Mouse (Mus musculus) c-Kit-positive CD71-positive TER-119-positive erythroid progenitor cells, embryonic 14.5 days (primary cell): Measurements from ENCODE around the gene Ptcd2.
"Not testable (repeated sequence)": the region's sequence is repeated elsewhere in the genome, so short reads cannot be mapped to it uniquely, and the experiment has no call there.

Experiments used
- DNase-seq: peaks from one replicate; pipeline ENCODE4 v3.0.0-alpha.2; 2013; ENCODE audit warnings: low spot score

Gene Ptcd2

GRCm38 (mm10) chr13:99355861-99356260 lies 11.4 kb upstream of the Ptcd2 start:
- no peak for DNase-seq

DNA sequence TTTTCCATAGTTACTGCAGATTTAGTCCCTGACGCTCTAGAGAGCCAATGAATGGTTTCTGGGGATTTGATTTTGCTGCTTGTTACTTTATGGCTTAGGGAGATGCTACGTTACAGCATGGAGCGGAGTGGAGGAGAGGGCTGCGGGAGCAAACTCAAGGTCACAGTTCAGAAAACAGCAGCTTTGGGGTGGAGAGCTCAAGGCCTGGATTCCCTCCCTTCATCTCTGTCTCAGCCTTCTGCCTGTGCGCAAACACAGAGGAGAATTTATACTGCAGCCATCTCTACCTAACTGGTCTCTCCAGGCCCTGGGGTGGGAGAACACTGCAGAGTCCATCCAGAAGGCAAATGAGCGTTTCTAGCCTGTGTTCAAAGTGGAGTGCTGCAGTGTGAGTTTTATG lies 10.6 kb upstream of the Ptcd2 start:
- DNase-seq, result no peak

DNA sequence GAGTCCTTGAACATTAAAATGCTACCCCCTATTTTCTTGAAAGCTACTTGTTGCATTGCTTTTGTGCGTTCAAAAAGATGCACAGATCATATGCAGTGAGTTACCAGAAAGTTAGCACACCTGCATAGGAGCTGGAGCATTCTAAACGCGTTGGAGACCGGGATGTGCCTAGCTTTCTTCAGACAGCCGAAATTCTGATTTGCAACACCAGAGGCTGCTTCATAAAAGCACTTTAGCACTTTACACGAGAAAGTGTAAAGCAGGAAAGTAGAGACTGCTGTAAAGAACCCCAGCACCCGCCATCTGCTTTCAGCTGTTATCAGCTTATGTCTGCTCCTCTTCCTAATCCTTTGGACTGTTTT lies 9.0 kb upstream of the Ptcd2 start:
- DNase-seq, result no peak

DNA sequence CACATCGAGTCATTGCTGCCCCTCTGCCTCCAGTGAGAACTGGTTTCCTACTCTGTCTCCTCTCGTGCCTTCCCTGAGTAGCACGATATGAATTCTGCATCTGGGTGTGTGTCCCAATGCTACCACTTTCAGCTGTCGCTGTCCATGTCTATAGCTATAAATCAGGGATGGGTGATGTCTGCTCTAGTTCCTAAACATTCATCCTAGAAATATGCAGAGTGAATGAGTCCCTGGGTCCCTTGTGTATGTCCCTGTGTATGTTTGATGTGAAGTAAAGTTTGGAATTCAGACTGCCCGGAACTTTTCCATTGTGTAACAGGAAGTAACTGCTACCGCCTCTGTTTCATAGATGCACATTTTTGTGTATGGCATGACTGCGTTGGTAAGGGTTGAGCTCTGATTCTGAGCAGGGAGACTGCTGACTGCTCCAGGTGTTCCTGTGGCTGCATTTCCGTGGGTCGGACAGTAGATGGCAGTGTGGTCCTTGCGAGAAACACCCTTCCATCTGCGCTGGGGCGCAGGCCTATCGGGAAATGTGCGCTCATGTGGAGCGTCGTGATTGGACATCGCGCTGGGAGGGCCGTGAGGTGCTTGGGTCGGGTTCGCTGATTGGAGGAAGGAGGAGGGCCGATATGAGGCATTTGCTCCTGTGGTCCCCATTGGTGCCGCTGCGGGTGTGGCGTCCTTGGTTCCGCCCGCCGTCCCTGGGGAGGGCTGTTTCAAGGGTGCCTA lies 8.4 kb upstream of the Ptcd2 start:
- DNase-seq, result peak; percentile 96

GRCm38 (mm10) chr13:99351596-99351995 lies 7.1 kb upstream of the Ptcd2 start:
- DNase-seq, result no peak

DNA sequence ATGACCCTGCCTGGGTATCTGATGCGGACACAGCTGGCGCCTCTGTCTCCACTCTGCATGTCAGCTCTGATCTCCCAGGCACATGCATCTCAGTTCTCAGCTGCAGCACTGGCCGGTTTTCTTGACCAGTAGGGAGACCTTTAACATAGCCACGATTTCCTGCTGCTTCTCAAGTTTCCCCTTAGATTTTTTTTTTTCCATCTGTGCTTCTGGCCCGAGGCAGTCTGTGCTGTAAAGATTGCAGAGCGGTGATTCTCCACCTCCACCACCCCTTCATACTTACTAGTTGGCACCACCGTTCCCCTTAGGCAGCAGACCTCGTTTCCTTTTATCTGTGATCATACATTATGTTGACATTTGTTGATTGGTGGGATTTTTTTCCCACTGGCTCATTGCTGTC lies 6.7 kb upstream of the Ptcd2 start:
- no peak for DNase-seq

GRCm38 (mm10) chr13:99350009-99350408 lies 5.5 kb upstream of the Ptcd2 start:
- no peak for DNase-seq

- DNase-seq, result peak; percentile 18
Observed at GRCm38 (mm10) chr13:99343876-99344598, 468 bp downstream of the Ptcd2 start.

- DNase-seq, result no peak
Observed at GRCm38 (mm10) chr13:99341504-99341903, 3.0 kb downstream of the Ptcd2 start.

DNA sequence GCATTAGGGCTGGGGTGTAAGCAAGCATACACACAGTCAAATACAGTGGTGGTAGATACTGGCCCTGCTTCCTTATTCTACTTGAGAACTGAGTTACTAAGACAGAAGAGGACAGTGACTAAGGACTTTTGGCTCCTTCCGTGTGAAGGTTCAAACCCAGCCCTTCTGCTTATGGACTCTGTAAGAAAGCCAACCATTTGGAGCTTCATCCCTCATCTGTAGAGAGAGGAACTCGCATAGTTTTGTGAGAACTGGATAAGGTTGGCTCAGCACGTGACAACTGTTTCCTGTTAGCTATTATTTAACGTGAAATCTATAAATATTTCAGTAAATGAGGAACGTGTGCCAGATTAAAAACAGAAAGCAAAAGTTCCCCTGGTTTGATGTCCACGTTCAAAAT lies 7.0 kb downstream of the Ptcd2 start:
- no peak for DNase-seq

DNA sequence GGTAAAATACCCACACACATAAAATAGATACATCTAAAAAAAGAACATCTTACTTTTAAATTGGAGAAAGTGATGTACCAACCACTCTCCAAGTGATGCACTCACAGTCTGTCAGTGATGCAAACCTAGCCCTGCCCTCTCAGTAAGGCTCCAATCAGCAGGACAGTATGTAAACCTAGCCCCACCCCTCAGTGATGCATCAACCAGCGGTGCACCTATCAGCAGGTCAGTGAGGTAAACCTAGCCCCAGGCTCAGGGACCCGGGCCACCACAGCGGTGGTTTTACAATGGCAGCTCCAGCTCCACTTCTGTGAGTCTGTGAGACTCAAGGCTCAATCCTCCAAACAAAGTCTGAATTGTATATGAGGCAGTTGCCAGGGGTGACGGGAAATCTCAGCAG lies 13.2 kb downstream of the Ptcd2 start:
- no peak for DNase-seq

DNA sequence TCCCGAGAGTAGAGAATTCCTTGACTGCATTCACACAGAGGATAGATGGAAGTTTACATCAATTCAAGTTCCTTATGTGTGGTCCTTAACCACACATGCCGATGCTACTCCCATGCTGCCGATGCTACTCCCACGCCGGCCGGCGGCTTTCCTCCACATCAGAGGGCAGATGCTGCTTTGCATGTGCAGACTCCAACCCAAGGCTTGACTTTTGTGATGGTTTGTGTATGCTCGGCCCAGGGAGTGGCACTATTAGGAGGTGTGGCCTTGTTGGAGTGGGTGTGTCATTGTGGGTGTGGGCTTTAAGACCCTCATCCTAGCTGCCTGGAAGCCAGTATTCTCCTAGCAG lies 20.2 kb downstream of the Ptcd2 start:
- DNase-seq, result not testable (repeated sequence)

- DNase-seq, result no peak
Observed at GRCm38 (mm10) chr13:99323632-99324336, 20.7 kb downstream of the Ptcd2 start.

DNA sequence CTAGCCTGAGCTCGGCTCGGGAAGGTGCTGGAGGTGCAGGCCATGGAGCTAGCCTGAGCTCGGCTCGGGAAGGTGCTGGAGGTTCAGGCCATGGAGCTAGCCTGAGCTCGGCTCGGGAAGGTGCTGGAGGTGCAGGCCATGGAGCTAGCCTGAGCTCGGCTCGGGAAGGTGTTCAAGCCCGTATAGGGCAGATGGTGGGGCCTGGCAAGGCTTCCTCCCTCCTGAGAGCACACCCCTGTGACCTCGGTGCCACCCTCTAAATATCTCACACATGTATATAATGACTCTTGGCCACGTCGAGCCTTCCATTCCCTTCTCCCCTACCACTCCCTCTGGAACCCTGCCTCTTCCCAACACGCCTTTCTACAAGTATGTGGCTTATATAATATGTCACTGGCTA lies 21.6 kb downstream of the Ptcd2 start:
- DNase-seq, result not testable (repeated sequence)

DNA sequence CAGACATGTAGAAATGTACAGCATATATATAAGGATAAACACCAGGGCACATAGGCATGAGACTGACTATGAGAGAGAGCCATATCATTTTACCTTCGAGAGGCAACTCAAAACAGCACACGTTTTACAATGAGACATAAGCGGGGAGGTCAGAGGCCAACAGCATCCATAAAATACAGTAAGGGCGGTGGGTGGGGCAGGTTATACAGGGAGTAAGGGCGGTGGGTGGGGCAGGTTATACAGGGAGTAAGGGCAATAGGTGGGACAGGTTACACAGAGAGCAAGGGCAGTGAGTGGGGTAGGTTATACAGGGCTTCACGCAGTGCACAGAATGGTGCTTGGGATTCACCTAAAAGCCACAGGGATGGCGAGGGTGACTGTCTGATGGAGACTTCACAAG lies 24.1 kb downstream of the Ptcd2 start:
- no peak for DNase-seq

GRCm38 (mm10) chr13:99317058-99317457 lies 27.4 kb downstream of the Ptcd2 start:
- DNase-seq, result no peak

- DNase-seq, result no peak
Observed at GRCm38 (mm10) chr13:99316366-99316765, 28.1 kb downstream of the Ptcd2 start.

DNA sequence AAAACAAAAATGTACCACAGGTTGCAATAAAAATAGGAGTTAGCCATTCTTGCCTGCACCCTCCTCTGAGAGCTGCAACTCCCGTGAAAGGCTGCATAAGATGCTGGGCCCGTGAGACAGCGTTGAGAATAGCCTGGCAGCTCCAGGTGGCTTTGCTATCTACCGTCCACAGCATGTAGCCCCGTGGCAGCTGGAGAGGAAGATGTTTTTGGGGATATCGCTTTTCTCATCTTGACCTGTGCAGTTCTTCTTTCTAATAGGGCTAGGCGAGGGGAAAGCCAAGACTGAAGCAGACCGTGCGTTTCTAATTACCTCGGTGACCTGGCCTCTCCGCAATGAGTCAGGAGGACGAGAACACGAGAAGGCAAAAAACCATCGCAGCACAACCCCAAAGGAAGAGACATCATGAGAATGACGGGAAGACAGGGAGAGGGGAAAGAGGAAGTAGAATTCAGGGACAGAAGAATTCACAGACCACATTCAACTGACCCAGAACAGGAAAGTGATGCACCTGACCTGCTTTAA lies 29.8 kb downstream of the Ptcd2 start:
- no peak for DNase-seq

DNA sequence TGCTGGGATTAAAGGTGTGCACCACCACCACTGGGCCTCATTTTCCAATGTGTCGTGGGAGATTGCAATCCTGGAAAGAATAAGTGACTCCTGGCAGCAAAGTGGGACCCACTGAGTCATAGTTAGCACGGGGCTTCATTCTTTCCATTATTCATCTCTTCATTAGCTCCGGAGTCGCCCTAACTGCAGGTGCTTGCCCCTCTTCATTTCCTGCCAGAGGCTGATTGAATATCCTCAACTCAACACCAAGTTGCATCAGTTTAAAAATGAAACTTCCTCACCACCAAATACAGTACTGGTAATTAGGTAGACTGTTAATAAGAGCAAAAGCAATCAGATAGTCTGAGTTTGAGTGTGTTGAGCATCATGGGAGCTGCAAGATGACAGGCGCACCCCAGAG lies 30.4 kb downstream of the Ptcd2 start:
- DNase-seq, result no peak

GRCm38 (mm10) chr13:99308393-99308792 lies 36.1 kb downstream of the Ptcd2 start:
- DNase-seq, result no peak

DNA sequence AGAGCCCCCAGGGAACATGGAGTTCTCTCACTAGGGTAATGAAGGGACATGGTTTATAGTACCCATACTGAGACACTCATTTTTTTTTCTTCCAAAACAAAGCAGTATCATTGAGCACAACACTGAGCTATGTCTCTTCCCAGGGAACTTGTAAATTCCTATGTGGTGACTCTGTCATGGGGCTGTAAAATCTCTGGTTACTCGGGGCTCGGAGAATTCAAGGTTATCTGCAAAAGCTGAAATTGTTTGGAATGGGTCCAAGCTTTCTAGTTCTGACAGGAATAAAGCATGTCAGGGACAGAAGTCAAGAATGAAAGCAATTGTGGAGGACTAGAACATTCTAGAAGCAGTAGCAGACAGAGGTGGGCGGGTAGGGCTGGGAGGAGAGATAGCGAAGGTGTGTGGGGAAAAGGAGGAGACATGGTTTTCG lies 36.6 kb downstream of the Ptcd2 start:
- no peak for DNase-seq

GRCm38 (mm10) chr13:99306164-99306563 lies 38.3 kb downstream of the Ptcd2 start:
- no peak for DNase-seq

DNA sequence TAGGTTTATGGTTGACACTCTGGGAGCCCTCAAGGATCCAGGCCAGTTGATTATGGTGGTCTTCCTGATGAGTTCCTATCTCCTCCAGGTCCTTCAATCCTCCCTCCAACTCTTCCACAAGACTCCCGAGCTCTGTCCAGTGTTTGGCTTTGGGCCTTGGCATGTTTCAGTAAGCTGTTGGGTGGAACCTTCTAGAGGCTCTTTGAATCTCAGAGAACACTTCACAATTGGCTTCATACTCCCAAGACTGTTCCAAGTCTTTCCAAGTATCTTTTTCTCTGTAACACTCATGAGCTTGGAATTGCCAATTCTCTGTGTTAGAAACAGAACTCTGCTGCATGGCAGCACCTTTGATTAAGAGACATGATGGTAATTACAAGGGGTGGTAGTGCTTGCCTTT lies 39.3 kb downstream of the Ptcd2 start:
- DNase-seq, result no peak
